Mouse (Mus musculus): ENCODE results near the gene Zswim1. TPM values are rescaled to one million over a fixed set of nuclear protein-coding genes. Genes with fewer than 3 reads are reported as not detected.
A peak's percentile ranks its signal among the peaks of the same experiment; 100 is the strongest.
"Not testable (repeated sequence)": the region's sequence is repeated elsewhere in the genome, so short reads cannot be mapped to it uniquely, and the experiment has no call there.

Zswim1 gene
- polyA plus RNA-seq, 1 experiment: 13.3 TPM

GRCm38 (mm10) chr2:164850061-164850460, 27.6 kb downstream of the Zswim1 start:
- no peaks in the 10 kb centered on the region for H3K79me2 ChIP-seq (ENCODE audit: control insufficient read depth, insufficient read depth)
- H3K4me3 ChIP-seq: no peak overlapping the region
- peaks cover 11% of the 10 kb centered on the region for H3K36me3 ChIP-seq (ENCODE audit: control insufficient read depth, insufficient read depth)
- peak overlapping the region; percentile 18 for H3K4me2 ChIP-seq (ENCODE audit: low read depth)
- TF ChIP-seq TCF12 (IDR thresholded peaks at IDR 0.05; ENCODE audit: insufficient read depth, poor library complexity, severe bottlenecking) (peak; percentile 16), POLR2AphosphoS2 (IDR thresholded peaks at IDR 0.05; ENCODE audit: insufficient read length, low read depth) (no peak), TCF3 (IDR thresholded peaks at IDR 0.05; ENCODE audit: insufficient read length, low read depth) (no peak), MYOD1 (IDR thresholded peaks at IDR 0.05; ENCODE audit: control insufficient read depth in 1 of 3, insufficient read length in 2 of 3, low read depth in 2 of 3) (peak in 1 of 3 experiments; percentile 66), E2F4 (IDR thresholded peaks at IDR 0.05; ENCODE audit: insufficient read depth) (no peak), MYOG (IDR thresholded peaks at IDR 0.05; ENCODE audit: control insufficient read depth in 1 of 3, insufficient read depth in 1 of 3, insufficient read length in 2 of 3, low read depth in 2 of 3) (peak in 1 of 3 experiments; percentile 33), POLR2A (IDR thresholded peaks at IDR 0.05; ENCODE audit: insufficient read length, low read depth) (no peak)
- H3K27me3 ChIP-seq (ENCODE audit: control insufficient read depth, insufficient read depth, insufficient read length): no peaks in the 10 kb centered on the region
- H3ac ChIP-seq (ENCODE audit: control insufficient read depth, insufficient read length): no peak overlapping the region

GRCm38 (mm10) chr2:164855572-164855971, 33.1 kb downstream of the Zswim1 start:
- H3K4me3 ChIP-seq: peak overlapping the region; percentile 87
- not testable (repeated sequence) for H3K27me3 ChIP-seq (ENCODE audit: control insufficient read depth, insufficient read depth, insufficient read length); H3K36me3 ChIP-seq (ENCODE audit: control insufficient read depth, insufficient read depth); H3K79me2 ChIP-seq (ENCODE audit: control insufficient read depth, insufficient read depth); H3ac ChIP-seq (ENCODE audit: control insufficient read depth, insufficient read length)
- H3K4me2 ChIP-seq (ENCODE audit: low read depth): peak overlapping the region; percentile 93

- Histone ChIP-seq H3K4me2 (ENCODE audit: low read depth) (peak overlapping the region; percentile 93), H3K36me3 (ENCODE audit: control insufficient read depth, insufficient read depth) (peaks cover 5% of the 10 kb centered on the region), H3K4me3 (peak overlapping the region; percentile 87), H3ac (ENCODE audit: control insufficient read depth, insufficient read length) (peak overlapping the region; percentile 1), H3K79me2 (ENCODE audit: control insufficient read depth, insufficient read depth) (no peaks in the 10 kb centered on the region), H3K27me3 (ENCODE audit: control insufficient read depth, insufficient read depth, insufficient read length) (no peaks in the 10 kb centered on the region)
- TF ChIP-seq MYOG (IDR thresholded peaks at IDR 0.05; ENCODE audit: control insufficient read depth in 1 of 3, insufficient read depth in 1 of 3, insufficient read length in 2 of 3, low read depth in 2 of 3): no peak
- TF ChIP-seq MAX (IDR thresholded peaks at IDR 0.05; ENCODE audit: low read depth): no peak
- TF ChIP-seq MYOD1 (IDR thresholded peaks at IDR 0.05; ENCODE audit: control insufficient read depth in 1 of 3, insufficient read length in 2 of 3, low read depth in 2 of 3): no peak
- no peak for TF ChIP-seq POLR2A (IDR thresholded peaks at IDR 0.05; ENCODE audit: insufficient read length, low read depth)
- TF ChIP-seq TCF12 (IDR thresholded peaks at IDR 0.05; ENCODE audit: insufficient read depth, poor library complexity, severe bottlenecking): no peak
- TF ChIP-seq E2F4 (IDR thresholded peaks at IDR 0.05; ENCODE audit: insufficient read depth): no peak
- TF ChIP-seq POLR2AphosphoS2 (IDR thresholded peaks at IDR 0.05; ENCODE audit: insufficient read length, low read depth): no peak
- no peak for TF ChIP-seq CEBPB (IDR thresholded peaks at IDR 0.05; ENCODE audit: insufficient read depth, poor library complexity, severe bottlenecking)
- TF ChIP-seq REST (IDR thresholded peaks at IDR 0.05; ENCODE audit: insufficient read depth, insufficient read length): no peak
- no peak for TF ChIP-seq TCF3 (IDR thresholded peaks at IDR 0.05; ENCODE audit: insufficient read length, low read depth)
- TF ChIP-seq SRF (IDR thresholded peaks at IDR 0.05; ENCODE audit: control insufficient read depth, insufficient read length, low read depth): no peak
- no peak for TF ChIP-seq USF1 (IDR thresholded peaks at IDR 0.05; ENCODE audit: low read depth)
Measured at GRCm38 (mm10) chr2:164856309-164857100, 34.0 kb downstream of the Zswim1 start.

- Histone ChIP-seq H3K4me2 (ENCODE audit: low read depth) (peak within 1 kb of the TSS; percentile 93), H3K79me2 (ENCODE audit: control insufficient read depth, insufficient read depth) (no peaks in the 10 kb centered on the region), H3ac (ENCODE audit: control insufficient read depth, insufficient read length) (peak within 1 kb of the TSS; percentile 1), H3K36me3 (ENCODE audit: control insufficient read depth, insufficient read depth) (no peaks in the 10 kb centered on the region), H3K4me3 (peak within 1 kb of the TSS; percentile 87), H3K27me3 (ENCODE audit: control insufficient read depth, insufficient read depth, insufficient read length) (no peaks in the 10 kb centered on the region)
- peak; percentile 65 for TF ChIP-seq USF1 (IDR thresholded peaks at IDR 0.05; ENCODE audit: low read depth)
- peak; percentile 35 for TF ChIP-seq POLR2AphosphoS2 (IDR thresholded peaks at IDR 0.05; ENCODE audit: insufficient read length, low read depth)
- no peak for TF ChIP-seq E2F4 (IDR thresholded peaks at IDR 0.05; ENCODE audit: insufficient read depth)
- no peak for TF ChIP-seq CEBPB (IDR thresholded peaks at IDR 0.05; ENCODE audit: insufficient read depth, poor library complexity, severe bottlenecking)
- TF ChIP-seq SRF (IDR thresholded peaks at IDR 0.05; ENCODE audit: control insufficient read depth, insufficient read length, low read depth): no peak
- peak in 1 of 3 experiments; percentile 25 for TF ChIP-seq MYOG (IDR thresholded peaks at IDR 0.05; ENCODE audit: control insufficient read depth in 1 of 3, insufficient read depth in 1 of 3, insufficient read length in 2 of 3, low read depth in 2 of 3)
- peak; percentile 72 for TF ChIP-seq POLR2A (IDR thresholded peaks at IDR 0.05; ENCODE audit: insufficient read length, low read depth)
- TF ChIP-seq MAX (IDR thresholded peaks at IDR 0.05; ENCODE audit: low read depth): peak; percentile 2
- TF ChIP-seq TCF12 (IDR thresholded peaks at IDR 0.05; ENCODE audit: insufficient read depth, poor library complexity, severe bottlenecking): no peak
Measured at GRCm38 (mm10) chr2:164857101-164857821, 34.8 kb downstream of the Zswim1 start, which contains the start of gene Pltp. Gene Pltp (minus strand): TSS chr2:164857711.
